Mouse (Mus musculus) lung, adult 2 months (tissue): ENCODE measurements at regions not wholly inside any gene's neighbourhood (a gene's known extent, or its start where the extent isn't known, plus 50 kb on each side); places are given as distances from the start of the nearest gene placed in this dataset.

Experiments used
- CTCF ChIP-seq: fragments of 200-500 bp; IDR thresholded peaks from 2 replicates; pipeline ENCODE4 v1.5.1; 2011; ENCODE audit warnings: mild to moderate bottlenecking, low read length, control low read depth; ENCODE audit not compliant: insufficient read depth
- POLR2A ChIP-seq: fragments of 200-500 bp; IDR thresholded peaks from 2 replicates; pipeline ENCODE4 v1.6.1; 2011; ENCODE audit warnings: low read depth, mild to moderate bottlenecking, control low read depth, low read length, borderline replicate concordance; ENCODE audit errors: extremely low read depth

DNA sequence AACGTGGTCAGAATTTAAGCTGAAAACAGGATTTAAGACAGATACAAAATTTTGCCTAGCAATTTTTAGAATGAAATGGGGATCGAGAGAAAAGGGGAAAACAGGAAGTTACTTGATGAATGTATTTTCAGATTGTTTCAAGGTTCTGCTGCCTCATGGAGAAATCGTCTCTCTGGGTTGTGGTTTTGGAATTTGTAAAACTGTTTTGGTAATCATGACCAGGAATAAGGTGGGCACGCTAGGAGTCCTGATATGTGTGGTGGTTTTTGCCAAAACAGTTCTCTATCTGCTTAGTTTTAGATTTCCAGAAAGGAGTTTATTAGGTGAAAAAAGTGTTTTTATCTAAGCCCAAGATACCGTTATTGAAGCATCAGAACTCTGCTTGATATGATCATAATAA is 1716.9 kb upstream of the Gm7489 start:
- no peak for TF ChIP-seq POLR2A
- no peak for TF ChIP-seq CTCF
